Mouse (Mus musculus) small intestine, adult 2 months (tissue): ENCODE results near the gene Ctdsp2.

Experiments used
- CTCF ChIP-seq: fragments of 200-500 bp; IDR thresholded peaks from 2 replicates; pipeline ENCODE4 v1.5.1; 2012; ENCODE audit warnings: low read depth, mild to moderate bottlenecking, control low read depth, inconsistent platforms, low read length, moderate library complexity, mixed read lengths; ENCODE audit not compliant: insufficient replicate concordance, insufficient read length; ENCODE audit errors: extremely low read depth
- POLR2A ChIP-seq: fragments of 200-500 bp; IDR thresholded peaks from 2 replicates; pipeline ENCODE4 v1.6.1; 2012; ENCODE audit warnings: low read depth, mild to moderate bottlenecking, control low read depth, inconsistent platforms, low read length, moderate library complexity

DNA sequence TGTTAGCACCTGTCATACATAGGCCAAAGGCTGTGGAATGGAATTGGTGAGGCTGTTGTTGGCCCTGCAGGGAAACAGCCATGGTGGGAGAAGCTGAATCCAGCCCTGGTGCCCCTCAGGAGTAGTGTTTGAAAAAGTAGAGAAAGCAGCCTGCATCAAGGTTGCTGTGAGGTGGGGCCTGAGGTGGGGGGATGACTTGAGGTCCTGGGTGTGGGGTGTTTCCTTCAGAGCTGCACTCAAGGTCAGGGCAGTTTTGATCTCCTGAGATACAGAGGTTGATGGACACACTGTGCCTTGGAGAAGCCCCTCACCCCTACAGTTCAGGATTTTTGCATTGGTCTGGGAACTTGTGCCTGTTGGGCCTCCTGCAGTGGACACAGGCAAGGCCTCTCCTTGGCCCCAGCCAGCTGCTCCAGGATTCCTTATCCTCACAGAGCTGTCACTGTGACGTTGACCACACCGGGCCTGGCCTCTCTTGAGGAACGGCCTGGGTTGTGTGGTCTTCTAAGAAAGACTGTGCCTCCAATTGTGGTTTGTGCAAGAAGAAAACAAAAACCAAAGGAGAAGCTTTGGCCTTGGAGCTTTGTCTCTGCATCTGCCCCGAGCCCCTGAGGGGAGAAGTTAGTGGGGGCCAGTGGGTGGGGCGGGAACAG, 10.1 kb downstream of the Ctdsp2 start:
- TF ChIP-seq CTCF (no peak), POLR2A (no peak)
